Mouse (Mus musculus): Measurements from ENCODE around the gene Phldb2. TPM values are rescaled to one million over a fixed set of nuclear protein-coding genes. Genes with fewer than 3 reads are reported as not detected.

Phldb2 gene
- polyA plus RNA-seq, 1 experiment from 2014 or later = 35.2 TPM

DNA sequence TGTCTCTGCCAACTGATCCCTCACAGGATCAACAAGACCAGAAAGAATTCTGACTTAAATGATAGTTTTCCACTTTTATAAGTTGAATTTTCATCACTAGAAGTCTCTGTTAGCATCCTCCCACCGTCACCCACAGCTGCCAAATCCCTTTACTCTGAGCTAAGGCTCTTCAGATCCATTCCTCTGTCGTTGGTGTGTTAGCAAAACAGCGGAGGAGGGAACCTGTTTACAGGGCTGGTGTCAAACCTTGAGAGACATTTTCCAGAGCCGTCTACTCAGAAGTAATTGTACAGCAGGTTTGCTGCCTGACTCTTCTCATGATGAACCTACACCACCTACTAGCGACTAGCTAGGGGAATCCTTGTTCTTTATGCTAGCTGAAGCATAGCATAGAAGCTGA lies 254.1 kb downstream of the Phldb2 start:
- no peak overlapping the region for H3K4me3 ChIP-seq (ENCODE audit: low read depth, low read length)
- H3K9me3 ChIP-seq (ENCODE audit: control insufficient read depth, low read length) = no peaks in the 10 kb centered on the region
- 32% methylated on average over 5 of the region's 5 CpGs for WGBS
- no peak for ATAC-seq (replicated peaks; ENCODE audit: low FRiP score, low TSS enrichment, low read depth)
- H3K27ac ChIP-seq (ENCODE audit: low read depth) = no peak overlapping the region
- no peak overlapping the region for H3K4me2 ChIP-seq (ENCODE audit: low read length)
- 0 out of 2 replicates have a peak, but pooled peaks cover 2% of the 10 kb centered on the region for H3K4me1 ChIP-seq (replicated peaks; ENCODE audit: control insufficient read depth, insufficient read depth, low read length)
- no peaks in the 10 kb centered on the region for H3K27me3 ChIP-seq (replicated peaks; ENCODE audit: control insufficient read depth, insufficient read depth, low read length)
- no peak overlapping the region for H3K9ac ChIP-seq (ENCODE audit: low read length)
- H3K36me3 ChIP-seq (ENCODE audit: control insufficient read depth, insufficient read depth, low read length) = no peaks in the 10 kb centered on the region
- no peak for DNase-seq (ENCODE audit: low spot score)

GRCm38 (mm10) chr16:45697996-45698395 lies 255.4 kb downstream of the Phldb2 start:
- H3K27ac ChIP-seq (ENCODE audit: low read depth) = no peak overlapping the region
- H3K27me3 ChIP-seq (replicated peaks; ENCODE audit: control insufficient read depth, insufficient read depth, low read length) = no peaks in the 10 kb centered on the region
- ATAC-seq (replicated peaks; ENCODE audit: low FRiP score, low TSS enrichment, low read depth) = no peak
- DNase-seq (ENCODE audit: low spot score) = no peak
- H3K9ac ChIP-seq (ENCODE audit: low read length) = no peak overlapping the region
- H3K9me3 ChIP-seq (ENCODE audit: control insufficient read depth, low read length) = no peaks in the 10 kb centered on the region
- 0 out of 2 replicates have a peak, but pooled peaks cover 2% of the 10 kb centered on the region for H3K4me1 ChIP-seq (replicated peaks; ENCODE audit: control insufficient read depth, insufficient read depth, low read length)
- H3K4me2 ChIP-seq (ENCODE audit: low read length) = no peak overlapping the region
- no peaks in the 10 kb centered on the region for H3K36me3 ChIP-seq (ENCODE audit: control insufficient read depth, insufficient read depth, low read length)
- H3K4me3 ChIP-seq (ENCODE audit: low read depth, low read length) = no peak overlapping the region
- WGBS = 79% methylated on average over 6 of the region's 6 CpGs

Other genes starting within 250 kb of the Phldb2 start
- gene Tagln3, start 229.0 kb downstream of the Phldb2 start, polyA plus RNA-seq (2014; fragmentation: Nextera tagmentation; extraction: Ambion mirVana) = 42.5 and 50.0 TPM in 2 replicates
- gene Abhd10, start 210.6 kb downstream of the Phldb2 start, polyA plus RNA-seq (2014; fragmentation: Nextera tagmentation; extraction: Ambion mirVana) = 33.9 and 37.8 TPM in 2 replicates
- 1.4 and 1.7 TPM in 2 replicates for gene Plcxd2, start 56.6 kb upstream of the Phldb2 start, polyA plus RNA-seq (2014; fragmentation: Nextera tagmentation; extraction: Ambion mirVana)
- gene Cd96, start 166.7 kb upstream of the Phldb2 start, polyA plus RNA-seq (2014; fragmentation: Nextera tagmentation; extraction: Ambion mirVana) = 0.08 and 0.37 TPM in 2 replicates
- 7.4 and 8.3 TPM in 2 replicates for gene Gm4737, start 201.5 kb upstream of the Phldb2 start, polyA plus RNA-seq (2014; fragmentation: Nextera tagmentation; extraction: Ambion mirVana)